Mouse (Mus musculus): Measurements from ENCODE around the gene Aff4.

DNA sequence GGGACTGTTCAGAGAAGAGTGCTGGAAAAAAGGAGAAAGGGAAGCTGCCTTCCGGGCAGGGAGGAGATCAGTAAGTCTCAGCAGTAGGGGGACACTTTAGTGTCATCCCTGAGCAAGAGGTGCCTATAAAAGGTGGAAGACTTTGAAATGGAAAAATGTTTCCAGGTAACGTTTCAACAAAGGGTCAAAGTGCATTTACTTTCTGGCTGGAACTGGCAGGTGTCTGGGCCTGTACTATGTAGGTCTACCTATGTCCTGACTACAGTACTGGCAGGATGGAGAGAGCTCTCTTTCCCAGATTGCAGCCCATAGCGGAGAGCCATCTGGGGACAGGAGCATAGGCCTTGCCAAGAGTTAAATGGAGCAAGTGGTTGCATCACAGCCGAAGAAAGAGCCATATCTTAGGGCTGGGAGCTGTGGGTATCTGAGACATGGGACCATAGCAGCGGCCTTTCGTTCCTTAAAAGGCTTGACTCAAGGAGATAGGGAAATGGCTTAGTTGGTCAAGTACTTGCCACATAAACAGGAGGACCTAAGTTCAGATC is 75.2 kb downstream of the Aff4 start:
- TF ChIP-seq POLR2A (IDR thresholded peaks at IDR 0.05; ENCODE audit: insufficient read depth, low read depth, low read length), result no peak
- TF ChIP-seq CTCF (IDR thresholded peaks at IDR 0.05; ENCODE audit: insufficient read depth, low read depth, low read length), result no peak

Data from olfactory bulb, adult 2 months (tissue).